Mouse (Mus musculus): ENCODE results near the gene Calhm1.
"Not testable (repeated sequence)": the region's sequence is repeated elsewhere in the genome, so short reads cannot be mapped to it uniquely, and the experiment has no call there.

Gene Calhm1

DNA sequence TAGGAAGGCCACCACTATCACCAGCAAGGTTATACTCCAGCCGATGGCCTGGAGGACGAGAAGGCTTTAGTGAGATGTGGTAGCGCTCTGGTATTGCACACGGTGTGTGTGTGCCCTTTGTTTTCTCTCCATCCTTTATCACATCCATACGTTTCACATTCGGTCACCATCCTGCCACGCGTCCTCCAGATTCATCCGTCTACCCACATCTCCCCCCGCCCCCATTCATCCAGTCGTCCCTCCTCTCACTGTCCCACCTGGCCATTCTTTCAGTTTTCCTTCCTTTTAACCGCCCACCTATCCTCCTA lies 8.0 kb upstream of the Calhm1 start:
- DNase-seq (ENCODE audit: low spot score): no peak

DNA sequence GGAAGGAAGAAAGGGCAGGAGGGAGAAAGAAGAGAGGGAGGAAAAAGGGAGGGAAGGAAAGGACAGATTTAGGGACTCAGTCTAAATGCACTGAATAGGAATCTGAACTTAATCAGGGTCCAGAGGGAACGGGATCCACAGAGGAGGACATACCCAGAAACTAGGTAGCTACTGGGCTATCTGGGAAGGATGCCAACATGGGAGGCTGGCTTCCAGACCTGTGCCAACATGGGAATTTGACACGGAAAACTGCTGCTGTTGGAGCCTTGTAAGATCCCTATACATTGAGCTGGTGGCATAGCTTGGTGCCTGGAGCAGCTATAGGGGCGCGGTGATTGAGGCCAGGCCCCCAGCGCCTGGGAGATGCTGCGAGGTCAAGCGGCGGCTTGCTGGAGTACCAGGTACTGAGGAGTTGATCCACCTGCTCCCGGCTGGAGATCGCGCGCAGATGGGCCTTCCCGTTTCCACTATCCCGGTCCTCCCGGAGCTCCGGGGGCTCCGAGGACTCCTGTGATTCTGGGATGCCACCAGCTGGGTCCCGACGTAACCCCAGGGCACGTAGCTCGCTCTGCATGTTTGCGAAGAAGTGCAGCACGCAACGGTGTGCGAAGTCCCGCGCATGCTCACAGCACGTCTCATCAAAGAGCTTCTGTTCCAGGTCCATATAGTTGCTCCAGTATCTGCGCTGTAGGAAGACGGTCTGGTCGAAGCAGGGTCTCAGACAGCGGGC lies 7.4 kb upstream of the Calhm1 start:
- no peak for DNase-seq (ENCODE audit: low spot score)

DNA sequence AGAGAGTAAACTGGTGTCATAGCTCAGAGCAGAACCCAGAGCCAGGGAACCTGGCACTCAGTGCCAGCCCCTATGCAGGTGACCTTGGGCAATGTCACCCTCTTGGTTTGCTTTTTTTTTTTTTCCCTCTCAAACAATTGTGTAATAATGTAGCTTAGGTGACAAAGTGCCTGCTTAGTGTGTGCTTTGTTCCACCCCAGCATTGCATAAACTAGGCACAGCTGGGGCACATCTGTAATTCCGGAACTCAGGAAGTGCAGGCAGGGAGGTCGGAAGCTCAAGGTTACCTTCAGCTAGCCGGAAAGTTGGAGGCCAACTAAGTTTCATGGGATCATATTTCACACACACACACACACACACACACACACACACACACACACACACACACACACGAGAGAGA lies 5.8 kb upstream of the Calhm1 start:
- no peak for DNase-seq (ENCODE audit: low spot score)

DNA sequence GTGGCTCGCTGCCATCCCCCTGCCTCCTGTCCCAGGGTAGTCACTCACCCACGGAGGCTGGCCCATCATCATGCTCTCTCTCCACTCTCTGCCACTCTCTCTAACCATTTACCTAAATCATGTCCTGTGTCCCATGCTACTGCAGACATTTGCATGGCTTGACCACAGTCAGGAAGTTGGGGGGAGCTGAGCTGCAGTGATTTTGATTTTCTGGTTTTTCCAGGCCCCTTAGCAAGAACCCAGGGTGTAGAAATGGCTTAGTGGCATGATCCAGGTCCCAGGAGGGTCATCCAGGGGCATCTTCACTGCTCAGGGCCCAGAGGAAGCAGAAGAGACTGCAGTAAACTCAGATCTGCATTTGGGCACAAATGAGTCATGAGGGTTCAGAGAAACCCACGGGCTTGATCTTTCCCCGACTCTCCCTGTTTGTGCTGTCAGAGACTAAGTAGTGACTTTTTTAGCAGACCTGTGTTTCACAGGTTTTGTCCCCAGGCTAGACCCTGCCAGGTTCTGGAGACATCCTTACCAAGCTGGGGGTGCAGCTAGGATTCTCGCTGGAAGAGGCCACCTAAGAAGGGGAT lies 4.3 kb upstream of the Calhm1 start:
- DNase-seq (ENCODE audit: low spot score): no peak

- no peak for DNase-seq (ENCODE audit: low spot score)
Observed at GRCm38 (mm10) chr19:47142438-47142837, 1.6 kb downstream of the Calhm1 start.

DNA sequence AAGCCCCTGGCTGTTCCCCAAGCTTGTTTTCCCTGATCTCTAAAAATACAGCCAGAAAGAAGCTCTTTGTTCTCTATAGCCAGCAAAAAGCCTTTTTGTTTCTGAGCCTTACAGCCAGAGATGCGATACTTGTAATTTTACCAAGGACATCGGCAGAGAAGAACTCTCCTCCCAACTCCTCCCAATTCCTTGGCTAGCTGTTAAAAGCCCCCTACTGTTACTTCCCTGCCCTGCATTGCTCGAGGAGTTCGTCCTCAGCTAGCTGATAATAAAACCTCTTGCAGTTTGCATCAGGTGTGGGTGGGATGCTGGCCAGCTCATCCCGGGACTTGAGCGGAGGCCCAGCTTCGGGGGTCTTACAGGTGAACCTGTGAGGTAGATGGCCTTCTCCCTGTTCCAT lies 4.4 kb downstream of the Calhm1 start:
- not testable (repeated sequence) for DNase-seq (ENCODE audit: low spot score)

GRCm38 (mm10) chr19:47137771-47138421 lies 6.2 kb downstream of the Calhm1 start, which contains the start of gene Calhm2:
TSS of gene Calhm2 (minus strand) at chr19:47138294.
- no peak for DNase-seq (ENCODE audit: low spot score)

DNA sequence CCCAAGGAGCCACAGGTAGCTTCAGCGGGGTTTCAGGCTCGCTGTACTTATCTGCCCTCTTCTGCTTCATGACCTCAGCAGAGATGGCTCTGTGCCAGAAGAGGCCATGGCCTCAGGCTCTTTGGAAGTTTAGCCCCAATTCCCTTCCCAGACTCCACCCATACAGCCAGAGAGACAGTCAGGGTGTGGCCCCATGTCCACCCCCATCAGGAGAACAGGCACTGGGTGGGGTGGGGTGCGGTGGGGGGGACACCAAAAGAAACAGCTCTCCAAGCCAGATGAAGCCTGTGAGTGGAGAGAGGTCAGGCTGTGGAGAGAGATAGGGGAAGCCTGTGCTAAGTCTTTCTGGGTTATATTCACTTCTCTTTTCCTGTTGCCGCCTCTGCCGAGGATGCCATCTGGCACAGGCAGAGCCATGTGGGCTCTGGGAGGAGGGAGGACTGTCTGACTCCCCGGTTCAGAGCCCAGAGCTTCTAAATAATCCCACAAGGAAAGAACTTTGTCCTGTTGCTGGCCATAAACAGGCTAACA lies 6.9 kb downstream of the Calhm1 start:
- DNase-seq (ENCODE audit: low spot score): no peak

GRCm38 (mm10) chr19:47136170-47136569 lies 7.9 kb downstream of the Calhm1 start:
- DNase-seq (ENCODE audit: low spot score): no peak

DNA sequence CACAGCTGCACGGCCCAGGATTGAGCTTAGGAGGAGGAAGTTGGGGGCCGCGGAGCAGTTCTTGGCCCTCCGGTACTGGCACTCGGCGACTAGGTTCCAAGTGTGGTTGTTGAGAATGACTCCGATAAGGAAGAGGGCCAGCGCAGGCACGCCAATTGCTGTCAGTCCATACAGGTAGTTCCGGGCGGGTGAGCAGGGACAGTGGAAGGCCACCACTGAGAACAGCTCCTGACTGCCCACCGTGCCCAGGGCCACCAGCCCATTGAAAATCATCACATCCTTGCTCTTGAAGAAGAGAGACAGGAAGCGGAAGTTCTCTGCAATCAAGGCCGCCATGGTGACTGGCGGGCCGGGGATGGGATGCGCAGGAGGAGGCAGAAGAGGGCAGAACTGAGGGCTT lies 8.5 kb downstream of the Calhm1 start:
- DNase-seq (ENCODE audit: low spot score): no peak

DNA sequence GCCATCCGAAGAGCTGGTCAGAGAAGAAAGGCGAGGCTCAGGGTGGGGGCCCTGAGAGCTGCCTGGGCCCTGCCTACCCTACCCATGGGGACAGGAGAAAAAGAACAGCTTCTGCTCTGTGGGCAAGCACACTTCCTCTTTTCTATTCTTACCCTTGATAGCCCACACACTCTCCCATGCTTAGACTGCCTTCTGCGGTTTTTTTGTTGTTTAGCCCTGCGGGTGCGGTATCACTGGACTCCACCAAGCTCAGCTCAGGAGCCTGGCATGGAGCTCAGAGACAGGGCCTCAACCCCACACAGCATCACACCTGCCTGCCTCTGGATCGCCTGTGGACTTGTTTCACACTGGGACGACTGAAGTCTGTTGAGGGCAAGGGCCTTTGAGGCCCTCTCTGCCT lies 10.9 kb downstream of the Calhm1 start:
- DNase-seq (ENCODE audit: low spot score): no peak

DNA sequence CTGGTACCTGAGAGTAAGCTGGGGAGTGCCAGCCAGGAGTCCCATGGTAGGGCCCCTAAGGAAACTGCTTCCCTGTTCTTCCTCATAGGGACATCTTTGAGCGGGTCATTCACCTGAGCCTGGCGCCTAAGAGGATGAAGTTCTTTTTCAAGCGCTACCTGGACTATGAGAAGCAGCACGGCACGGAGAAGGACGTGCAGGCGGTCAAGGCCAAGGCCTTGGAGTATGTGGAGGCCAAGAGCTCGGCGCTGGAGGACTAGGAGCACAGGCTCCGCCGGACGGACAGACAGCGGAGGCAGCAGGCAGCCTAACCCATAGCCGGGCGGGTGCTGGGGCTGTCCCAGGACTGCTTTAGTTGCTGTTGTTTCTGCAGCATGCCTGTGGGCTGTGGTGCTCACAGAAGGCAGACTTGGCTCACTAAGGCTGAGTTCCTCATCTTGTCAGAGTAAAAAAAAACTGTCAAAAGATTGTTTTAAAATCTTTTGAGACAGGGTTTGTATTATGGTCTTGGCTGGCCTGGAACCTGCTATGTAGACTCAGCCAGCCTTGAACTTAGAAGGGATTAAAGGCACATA lies 13.4 kb downstream of the Calhm1 start:
- no peak for DNase-seq (ENCODE audit: low spot score)

- no peak for DNase-seq (ENCODE audit: low spot score)
Observed at GRCm38 (mm10) chr19:47128835-47129234, 15.2 kb downstream of the Calhm1 start.

DNA sequence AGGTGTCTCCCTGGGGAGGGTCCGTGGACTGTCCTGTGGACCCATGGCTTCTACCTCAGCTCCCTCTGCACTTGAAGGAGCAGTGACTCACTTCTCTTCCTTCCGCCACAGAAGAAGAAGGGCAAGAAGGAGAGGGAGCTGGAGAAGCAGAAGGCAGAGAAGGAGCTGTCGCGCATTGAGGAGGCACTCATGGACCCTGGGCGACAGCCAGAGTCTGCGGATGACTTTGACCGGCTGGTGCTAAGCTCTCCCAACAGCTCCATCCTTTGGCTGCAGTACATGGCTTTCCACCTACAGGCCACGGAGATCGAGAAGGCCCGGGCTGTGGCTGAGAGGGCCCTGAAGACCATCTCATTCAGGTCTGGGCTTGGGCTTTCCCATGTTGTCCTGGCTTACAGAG lies 15.9 kb downstream of the Calhm1 start:
- no peak for DNase-seq (ENCODE audit: low spot score)

GRCm38 (mm10) chr19:47122802-47123201 lies 21.3 kb downstream of the Calhm1 start:
- DNase-seq (ENCODE audit: low spot score): no peak

DNA sequence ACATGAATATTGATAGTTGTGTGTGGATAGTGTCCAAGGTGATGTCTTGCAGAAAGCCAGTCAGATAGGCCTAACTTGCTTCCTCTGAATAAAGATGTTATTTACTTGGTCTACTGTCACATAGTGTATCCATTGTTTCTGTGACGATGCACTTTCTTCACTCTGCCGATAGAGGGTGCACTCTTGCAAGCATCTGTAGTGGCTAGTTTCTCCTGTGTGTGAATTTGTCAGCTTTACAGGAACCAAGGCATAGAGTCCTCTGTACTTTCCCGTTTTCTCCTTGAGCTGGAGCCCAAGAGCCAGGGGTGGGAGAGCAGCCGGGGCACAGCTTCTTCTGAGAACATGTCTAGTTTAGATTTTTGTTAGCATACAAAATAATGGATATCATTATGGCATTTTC lies 23.0 kb downstream of the Calhm1 start:
- DNase-seq (ENCODE audit: low spot score): no peak

GRCm38 (mm10) chr19:47118634-47119033 lies 25.4 kb downstream of the Calhm1 start:
- DNase-seq (ENCODE audit: low spot score): no peak

- no peak for DNase-seq (ENCODE audit: low spot score)
Observed at GRCm38 (mm10) chr19:47104641-47105271, 39.3 kb downstream of the Calhm1 start.

DNA sequence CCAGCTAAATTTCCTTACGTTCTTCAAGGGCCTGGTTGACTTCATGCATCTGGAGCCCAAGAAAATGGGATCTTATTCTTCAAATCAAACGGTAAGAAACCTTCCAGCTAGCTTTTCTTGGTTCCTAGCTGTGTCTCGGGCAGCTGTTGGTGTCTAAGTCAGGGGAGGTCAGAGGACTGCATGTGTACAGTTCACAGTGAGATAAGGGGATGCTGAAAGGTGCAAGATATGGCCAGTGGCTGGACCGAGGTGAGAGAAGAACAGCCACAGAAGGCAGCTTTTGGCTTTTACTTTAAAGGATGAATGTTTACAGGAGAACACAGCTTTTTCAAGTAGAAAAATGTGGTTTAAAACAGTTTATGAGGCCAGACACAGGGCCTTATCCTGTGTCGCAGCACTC lies 43.0 kb downstream of the Calhm1 start:
- DNase-seq (ENCODE audit: low spot score): no peak

Data from urinary bladder, postnatal 10 days (tissue).